Mouse (Mus musculus) midbrain, embryonic 14.5 days (tissue): ENCODE measurements around the gene Shc1. TPM values are rescaled to one million over a fixed set of nuclear protein-coding genes. Genes with fewer than 3 reads are reported as not detected.
"Not testable (repeated sequence)": the region's sequence is repeated elsewhere in the genome, so short reads cannot be mapped to it uniquely, and the experiment has no call there.

Experiments
- ATAC-seq: fragments of 200-750 bp; cut with Nextera tagmentation; 2 replicates; pipeline ENCODE4 v1.8.0; 2017; ENCODE audit warnings: moderate number of reproducible peaks, moderate library complexity; ENCODE audit not compliant: low FRiP score, low TSS enrichment
- DNase-seq: peaks from one replicate; pipeline ENCODE4 v3.0.0-alpha.2; 2015
- H3K27ac ChIP-seq: fragments of 300-500 bp; sonication (generic); replicated peaks from 2 replicates; pipeline ENCODE4 v1.5.1; 2014; ENCODE audit warnings: mild to moderate bottlenecking, low read depth, low read length, moderate library complexity
- H3K27me3 ChIP-seq: fragments of 300-500 bp; sonication (generic); 2 replicates; pipeline ENCODE4 v1.6.1; 2014; ENCODE audit warnings: low read length, control low read depth, mixed read lengths; ENCODE audit not compliant: control insufficient read depth, insufficient read depth
- H3K36me3 ChIP-seq: fragments of 300-500 bp; sonication (generic); 2 replicates; pipeline ENCODE4 v1.6.1; 2014; ENCODE audit warnings: low read length, control low read depth; ENCODE audit not compliant: control insufficient read depth, insufficient read depth
- H3K4me1 ChIP-seq: fragments of 300-500 bp; sonication (generic); 2 replicates; pipeline ENCODE4 v1.6.1; 2014; ENCODE audit warnings: mild to moderate bottlenecking, antibody characterized with exemption, low read length, control low read depth; ENCODE audit not compliant: control insufficient read depth, insufficient read depth
- H3K4me2 ChIP-seq: fragments of 300-500 bp; sonication (generic); 2 replicates; pipeline ENCODE4 v1.6.1; 2014; ENCODE audit warnings: mild to moderate bottlenecking, low read length, moderate library complexity
- H3K4me3 ChIP-seq: fragments of 300-500 bp; sonication (generic); replicated peaks from 2 replicates; pipeline ENCODE4 v1.5.1; 2014; ENCODE audit warnings: low read depth, low read length
- H3K9ac ChIP-seq: fragments of 300-500 bp; sonication (generic); replicated peaks from 2 replicates; pipeline ENCODE4 v1.6.1; 2014; ENCODE audit warnings: mild to moderate bottlenecking, low read length, moderate library complexity
- H3K9me3 ChIP-seq: fragments of 300-500 bp; sonication (generic); 2 replicates; pipeline ENCODE4 v1.6.1; 2016; ENCODE audit warnings: low read length, control low read depth, mixed read lengths; ENCODE audit not compliant: control insufficient read depth
- WGBS: fragments of 180-500 bp; shearing (Covaris S2); extraction: QIAGEN DNeasy Blood & Tissue Kit; methylation state at CpG from one replicate; pipeline ENCODE4 v1.1.7; 2014; 5-methylcytosine and 5-hydroxymethylcytosine counted together
- polyA plus RNA-seq: library from polyadenylated mRNA; unstranded; fragments of >200 nt; fragmentation: Nextera tagmentation; extraction: Ambion mirVana; gene quantifications from 2 replicates; pipeline ENCODE4 v1.2.1, GENCODE M21; 2014

Gene Shc1
- polyA plus RNA-seq, 1 experiment from 2014 or later, result 10.2 TPM

- DNase-seq, result no peak
- Histone ChIP-seq H3K4me3 (no peak overlapping the region), H3K36me3 (peaks cover 7% of the 10 kb centered on the region), H3K9ac (no peak overlapping the region), H3K27ac (no peak overlapping the region), H3K27me3 (no peaks in the 10 kb centered on the region), H3K9me3 (no peaks in the 10 kb centered on the region), H3K4me2 (no peak overlapping the region), H3K4me1 (peaks cover 8% of the 10 kb centered on the region)
- WGBS, result 84% methylated on average over 4 of the region's 4 CpGs
- ATAC-seq, result no peak
Measured at GRCm38 (mm10) chr3:89425876-89426275, 7.6 kb downstream of the Shc1 start.

- not testable (repeated sequence) for H3K27me3 ChIP-seq, H3K4me3 ChIP-seq, H3K9ac ChIP-seq, DNase-seq, ATAC-seq, H3K4me2 ChIP-seq, H3K9me3 ChIP-seq, H3K4me1 ChIP-seq, H3K27ac ChIP-seq
- H3K36me3 ChIP-seq, result peaks cover 27% of the 10 kb centered on the region
- 93% methylated on average over 7 of the region's 7 CpGs for WGBS
Measured at GRCm38 (mm10) chr3:89429021-89429420, 10.8 kb downstream of the Shc1 start.

GRCm38 (mm10) chr3:89430171-89431159, 12.2 kb downstream of the Shc1 start, which contains the start of gene Pygo2:
Gene Pygo2, plus strand, starts transcription at chr3:89430214.
- Histone ChIP-seq H3K9me3 (no peaks in the 10 kb centered on the region), H3K9ac (peak within 1 kb of the TSS; percentile 79), H3K36me3 (peaks cover 39% of the 10 kb centered on the region), H3K27me3 (no peaks in the 10 kb centered on the region), H3K27ac (peak within 1 kb of the TSS; percentile 79), H3K4me1 (peaks cover 9% of the 10 kb centered on the region), H3K4me3 (peak within 1 kb of the TSS; percentile 76), H3K4me2 (peak within 1 kb of the TSS; percentile 84)
- 2% methylated on average over 68 of the region's 68 CpGs for WGBS
- ATAC-seq (peak; percentile 96), DNase-seq (peak; percentile 95)

- no peak for ATAC-seq
- Histone ChIP-seq H3K4me2 (no peak overlapping the region), H3K36me3 (peaks cover 32% of the 10 kb centered on the region), H3K9ac (no peak overlapping the region), H3K27me3 (no peaks in the 10 kb centered on the region), H3K4me3 (no peak overlapping the region), H3K27ac (no peak overlapping the region), H3K9me3 (no peaks in the 10 kb centered on the region), H3K4me1 (peaks cover 14% of the 10 kb centered on the region)
- WGBS, result 94% methylated on average over 8 of the region's 8 CpGs
- DNase-seq, result no peak
Measured at GRCm38 (mm10) chr3:89432606-89433005, 14.4 kb downstream of the Shc1 start.

- Histone ChIP-seq H3K4me1 (peaks cover 14% of the 10 kb centered on the region), H3K27ac (no peak overlapping the region), H3K4me3 (no peak overlapping the region), H3K4me2 (no peak overlapping the region), H3K36me3 (peaks cover 32% of the 10 kb centered on the region), H3K9me3 (no peaks in the 10 kb centered on the region), H3K9ac (no peak overlapping the region), H3K27me3 (no peaks in the 10 kb centered on the region)
- WGBS, result 88% methylated on average over 11 of the region's 11 CpGs
- ATAC-seq, result no peak
- no peak for DNase-seq
Measured at GRCm38 (mm10) chr3:89434532-89434931, 16.3 kb downstream of the Shc1 start.

- Histone ChIP-seq H3K4me1 (peaks cover 14% of the 10 kb centered on the region), H3K9ac (no peak overlapping the region), H3K27me3 (no peaks in the 10 kb centered on the region), H3K4me2 (no peak overlapping the region), H3K36me3 (peaks cover 32% of the 10 kb centered on the region), H3K4me3 (no peak overlapping the region), H3K9me3 (no peaks in the 10 kb centered on the region), H3K27ac (no peak overlapping the region)
- 66% methylated on average over 7 of the region's 7 CpGs for WGBS
- DNase-seq, result no peak
- ATAC-seq, result no peak
Measured at GRCm38 (mm10) chr3:89435041-89435440, 16.8 kb downstream of the Shc1 start.

GRCm38 (mm10) chr3:89436176-89437113, 18.2 kb downstream of the Shc1 start, which contains the start of gene Pbxip1:
Gene Pbxip1, plus strand, starts transcription at chr3:89436706.
- H3K4me1 ChIP-seq, result peaks cover 8% of the 10 kb centered on the region
- ATAC-seq, result peak; percentile 48; the same call in 1 of the 2 replicates
- H3K36me3 ChIP-seq, result peaks cover 32% of the 10 kb centered on the region
- H3K27ac ChIP-seq, result no peak within 1 kb of the TSS
- H3K27me3 ChIP-seq, result no peaks in the 10 kb centered on the region
- H3K4me2 ChIP-seq, result peak within 1 kb of the TSS; percentile 45
- H3K9ac ChIP-seq, result no peak within 1 kb of the TSS
- 4% methylated on average over 16 of the region's 16 CpGs for WGBS
- H3K4me3 ChIP-seq, result peak within 1 kb of the TSS; percentile 20
- H3K9me3 ChIP-seq, result no peaks in the 10 kb centered on the region
- peak; percentile 68 for DNase-seq

- H3K36me3 ChIP-seq, result peaks cover 29% of the 10 kb centered on the region
- DNase-seq (peak; percentile 20), ATAC-seq (no peak)
- no peaks in the 10 kb centered on the region for H3K9me3 ChIP-seq
- H3K27me3 ChIP-seq, result no peaks in the 10 kb centered on the region
- peak overlapping the region; percentile 45 for H3K4me2 ChIP-seq
- no peak overlapping the region for H3K27ac ChIP-seq
- H3K9ac ChIP-seq, result no peak overlapping the region
- 19% methylated on average over 5 of the region's 5 CpGs for WGBS
- 0 out of 2 replicates have a peak overlapping the region, but pooled peaks have one; percentile 20 for H3K4me3 ChIP-seq
- peaks cover 5% of the 10 kb centered on the region; the same call in 1 of the 2 replicates for H3K4me1 ChIP-seq
Measured at GRCm38 (mm10) chr3:89437269-89437668, 19.0 kb downstream of the Shc1 start.
